Mouse (Mus musculus) CH12.LX (cell line): ENCODE data around the gene Il1rn. TPM values are rescaled to one million over a fixed set of nuclear protein-coding genes. Genes with fewer than 3 reads are reported as not detected.

ENCODE experiments used
- DNase-seq: peaks from one replicate; pipeline ENCODE4 v3.0.0-alpha.2; 2013; ENCODE audit errors: extremely low read depth
- H3K27ac ChIP-seq: 2 replicates; pipeline ENCODE4 v1.5.1; 2012; ENCODE audit warnings: low read depth, mild to moderate bottlenecking, control low read depth, moderate library complexity; ENCODE audit not compliant: insufficient read depth
- H3K27me3 ChIP-seq: replicated peaks from 2 replicates; pipeline ENCODE3; 2012; ENCODE audit warnings: inconsistent platforms
- H3K36me3 ChIP-seq, 2 experiments: replicated peaks in 1 of 2; 2 replicates each; pipeline versions ENCODE3 to v1.6.1; 2012; ENCODE audit warnings: inconsistent platforms in 1 of 2, low read length in 1 of 2, mild to moderate bottlenecking in 1 of 2, mixed read lengths in 1 of 2, moderate library complexity in 1 of 2; ENCODE audit not compliant: control insufficient read depth in 1 of 2, insufficient read depth in 1 of 2
- H3K4me1 ChIP-seq, 2 experiments: 2 replicates each; pipeline ENCODE4 v1.6.1; 2012; ENCODE audit warnings: inconsistent platforms in 1 of 2, moderate library complexity in 1 of 2; ENCODE audit not compliant: insufficient read depth in 2 of 2, control insufficient read depth in 1 of 2
- H3K4me2 ChIP-seq: 2 replicates; pipeline ENCODE4 v1.6.1; 2012; ENCODE audit warnings: low read depth, mild to moderate bottlenecking, control low read depth; ENCODE audit not compliant: poor library complexity, insufficient read depth, severe bottlenecking
- H3K4me3 ChIP-seq, 3 experiments: fragments of 150-350 bp in 1 of 3; sonication (generic) in 1 of 3; replicated peaks in 1 of 3; 2 replicates each; pipeline versions ENCODE3 to v1.5.1; 2011 to 2012; ENCODE audit warnings: low read depth in 2 of 3, low read length in 2 of 3, mild to moderate bottlenecking in 2 of 3, moderate library complexity in 2 of 3, control low read depth in 1 of 3, improper control_type of control experiment in 1 of 3, inconsistent platforms in 1 of 3, mixed read lengths in 1 of 3; ENCODE audit not compliant: poor library complexity in 1 of 3
- H3K79me2 ChIP-seq: replicated peaks from 2 replicates; pipeline ENCODE4 v1.6.1; 2012; ENCODE audit warnings: mild to moderate bottlenecking, moderate library complexity; ENCODE audit not compliant: control insufficient read depth, poor library complexity, insufficient read depth, severe bottlenecking; ENCODE audit errors: extremely low read depth
- H3K9ac ChIP-seq: 2 replicates; pipeline ENCODE4 v1.6.1; 2012; ENCODE audit warnings: low read depth, mild to moderate bottlenecking, control low read depth, moderate library complexity; ENCODE audit not compliant: insufficient read depth
- H3K9me3 ChIP-seq: replicated peaks from 2 replicates; pipeline ENCODE3; 2012; ENCODE audit warnings: low read length, inconsistent platforms, mixed read lengths
- BHLHE40 ChIP-seq: IDR thresholded peaks from 2 replicates; pipeline ENCODE4 v1.6.1; 2011; ENCODE audit warnings: mild to moderate bottlenecking, low read depth, low read length, improper control_type of control experiment
- CHD2 ChIP-seq: IDR thresholded peaks from 2 replicates; pipeline ENCODE4 v1.6.1; 2011; ENCODE audit warnings: low read length, improper control_type of control experiment
- CTCF ChIP-seq, 2 experiments: IDR thresholded peaks in 1 of 2; conservative IDR thresholded peaks in 1 of 2; 2 replicates each; pipeline ENCODE4 v1.5.1; 2011 to 2012; ENCODE audit warnings: low read depth in 2 of 2, low read length in 2 of 2, improper control_type of control experiment in 1 of 2, inconsistent platforms in 1 of 2, mild to moderate bottlenecking in 1 of 2, moderate library complexity in 1 of 2
- E2F4 ChIP-seq: IDR thresholded peaks from 2 replicates; pipeline ENCODE4 v1.6.1; 2011; ENCODE audit warnings: low read depth, low read length, improper control_type of control experiment; ENCODE audit not compliant: insufficient replicate concordance
- ELF1 ChIP-seq: IDR thresholded peaks from 2 replicates; pipeline ENCODE4 v1.6.1; 2014; ENCODE audit warnings: low read depth, mild to moderate bottlenecking, inconsistent platforms, low read length, improper control_type of control experiment
- EP300 ChIP-seq: IDR thresholded peaks from 2 replicates; pipeline ENCODE4 v1.6.1; 2011; ENCODE audit warnings: low read length, improper control_type of control experiment
- ETS1 ChIP-seq: conservative IDR thresholded peaks from 2 replicates; pipeline ENCODE4 v1.6.1; 2012; ENCODE audit warnings: low read depth, mild to moderate bottlenecking, inconsistent platforms, low read length, improper control_type of control experiment, moderate library complexity
- IRF4 ChIP-seq: IDR thresholded peaks from 2 replicates; pipeline ENCODE4 v1.6.1; 2014; ENCODE audit warnings: low read depth, mild to moderate bottlenecking, inconsistent platforms, low read length, improper control_type of control experiment
- JUN ChIP-seq: IDR thresholded peaks from 2 replicates; pipeline ENCODE4 v1.6.1; 2011; ENCODE audit warnings: low read depth, mild to moderate bottlenecking, low read length, improper control_type of control experiment, moderate library complexity; ENCODE audit not compliant: insufficient read depth
- JUND ChIP-seq: conservative IDR thresholded peaks from 2 replicates; pipeline ENCODE4 v1.6.1; 2011; ENCODE audit warnings: low read depth, low read length, improper control_type of control experiment
- MAX ChIP-seq: IDR thresholded peaks from 2 replicates; pipeline ENCODE4 v1.6.1; 2011; ENCODE audit warnings: low read length, improper control_type of control experiment
- MAZ ChIP-seq: IDR thresholded peaks from 2 replicates; pipeline ENCODE4 v1.6.1; 2012; ENCODE audit warnings: low read depth, mild to moderate bottlenecking, inconsistent platforms, low read length, improper control_type of control experiment, moderate library complexity
- MEF2A ChIP-seq: IDR thresholded peaks from 2 replicates; pipeline ENCODE4 v1.6.1; 2014; ENCODE audit warnings: low read depth, mild to moderate bottlenecking, inconsistent platforms, low read length, improper control_type of control experiment, borderline replicate concordance
- MXI1 ChIP-seq: IDR thresholded peaks from 2 replicates; pipeline ENCODE4 v1.6.1; 2011; ENCODE audit warnings: mild to moderate bottlenecking, low read depth, low read length, improper control_type of control experiment
- NELFE ChIP-seq: IDR thresholded peaks from 2 replicates; pipeline ENCODE4 v1.6.1; 2011; ENCODE audit warnings: low read depth, low read length, improper control_type of control experiment
- RCOR1 ChIP-seq: conservative IDR thresholded peaks from 2 replicates; pipeline ENCODE4 v1.6.1; 2012; ENCODE audit warnings: low read depth, mild to moderate bottlenecking, inconsistent platforms, low read length, improper control_type of control experiment
- SIN3A ChIP-seq: IDR thresholded peaks from 2 replicates; pipeline ENCODE4 v1.6.1; 2012; ENCODE audit warnings: low read length, improper control_type of control experiment, inconsistent platforms
- SMC3 ChIP-seq: IDR thresholded peaks from 2 replicates; pipeline ENCODE4 v1.6.1; 2011; ENCODE audit warnings: low read depth, low read length, improper control_type of control experiment
- TCF12 ChIP-seq: IDR thresholded peaks from 2 replicates; pipeline ENCODE4 v1.6.1; 2014; ENCODE audit warnings: low read depth, mild to moderate bottlenecking, inconsistent platforms, low read length, improper control_type of control experiment
- UBTF ChIP-seq: IDR thresholded peaks from 2 replicates; pipeline ENCODE4 v1.6.1; 2012; ENCODE audit warnings: low read depth, mild to moderate bottlenecking, inconsistent platforms, low read length, improper control_type of control experiment, moderate library complexity
- ZKSCAN1 ChIP-seq: IDR thresholded peaks from 2 replicates; pipeline ENCODE4 v1.6.1; 2012; ENCODE audit warnings: low read depth, inconsistent platforms, low read length, improper control_type of control experiment, borderline replicate concordance
- ZMIZ1 ChIP-seq: IDR thresholded peaks from 2 replicates; pipeline ENCODE4 v1.6.1; 2012; ENCODE audit warnings: low read depth, mild to moderate bottlenecking, inconsistent platforms, low read length, improper control_type of control experiment
- ZNF384 ChIP-seq: IDR thresholded peaks from 2 replicates; pipeline ENCODE4 v1.6.1; 2012; ENCODE audit warnings: low read depth, low read length, improper control_type of control experiment, inconsistent platforms
- dilution Hi-C: fragments of 300-500 bp; cut with MboI; formaldehyde crosslinking; loops from 2 replicates; pipeline ENCODE4 v1.14.3; 2020; ENCODE audit warnings: low sequenced_read_pairs; ENCODE audit not compliant: extremely low pct_unique_long_range_greater_than_20kb, extremely low pct_ligation_motif_present
- in situ Hi-C: fragments of 300-500 bp; cut with MboI; formaldehyde crosslinking; loops from 3 replicates; pipeline ENCODE4 v1.14.3; 2019; ENCODE audit warnings: low sequenced_read_pairs, low pct_ligation_motif_present, low pct_unique_long_range_greater_than_20kb, mixed read lengths
- polyA plus RNA-seq: library from polyadenylated mRNA; unstranded; fragments of >175 nt; gene quantifications from 2 replicates; pipeline ENCODE4 v1.2.1, GENCODE M21; 2012; ENCODE audit warnings: low read depth; ENCODE audit not compliant: insufficient read length
- total RNA-seq, 2 experiments: library from RNA; depleted of rRNA; stranded (reverse); fragments of 300-350 nt in 1 of 2; fragments of >200 nt in 1 of 2; gene quantifications; 2 replicates each; pipeline ENCODE4 v1.2.3; 2012 to 2014

The Il1rn gene
- total and polyA plus RNA-seq, 3 experiments = 0.37 to 0.98 (median 0.71) TPM

GRCm38 (mm10) chr2:24367895-24368261 is 31.2 kb downstream of the Il1rn start:
- Histone ChIP-seq H3K27ac (no peak overlapping the region), H3K79me2 (no peaks in the 10 kb centered on the region), H3K4me2 (peak overlapping the region; percentile 89), H3K9me3 (no peaks in the 10 kb centered on the region), H3K4me3 (peak overlapping the region in 2 of 3 experiments; percentile 42 to 53), H3K4me1 (peaks cover 2 to 5% of the 10 kb centered on the region in 2 experiments; a peak in 1 of 4 replicates), H3K36me3 (no peaks in the 10 kb centered on the region), H3K27me3 (peaks cover 4% of the 10 kb centered on the region), H3K9ac (peak overlapping the region; percentile 49; the same call in 1 of the 2 replicates)
- in situ Hi-C loops (no loop called here), dilution Hi-C loops (no loop called here)
- no peak for DNase-seq
- TF ChIP-seq CTCF (conservative IDR thresholded peaks at IDR 0.05 in 1 of 2, IDR thresholded peaks at IDR 0.05 in 1 of 2; ENCODE audit: low read depth in 2 of 2, low read length in 2 of 2) (no peak), JUN (no peak), E2F4 (no peak), ELF1 (no peak), MAX (no peak), MXI1 (0 out of 2 replicates have a peak, but pooled peaks have one; percentile 13), MAZ (no peak)

GRCm38 (mm10) chr2:24378747-24379450 is 42.2 kb downstream of the Il1rn start:
- dilution Hi-C loops = no loop called here
- H3K27me3 ChIP-seq = no peaks in the 10 kb centered on the region
- H3K4me1 ChIP-seq = peaks cover 11 to 19% of the 10 kb centered on the region in 2 experiments
- no peak for TF ChIP-seq MEF2A
- TF ChIP-seq ETS1 = no peak
- no peak for TF ChIP-seq NELFE
- no peak for TF ChIP-seq JUND
- no peak for TF ChIP-seq SIN3A
- no peak for TF ChIP-seq SMC3
- no peak for TF ChIP-seq JUN
- TF ChIP-seq MAX = no peak
- TF ChIP-seq CHD2 = no peak
- TF ChIP-seq ZKSCAN1 = no peak
- TF ChIP-seq IRF4 = no peak
- no peak for TF ChIP-seq UBTF
- no peak for TF ChIP-seq CTCF (conservative IDR thresholded peaks at IDR 0.05 in 1 of 2, IDR thresholded peaks at IDR 0.05 in 1 of 2; ENCODE audit: low read depth in 2 of 2, low read length in 2 of 2)
- TF ChIP-seq EP300 = no peak
- no peak for TF ChIP-seq ZNF384
- TF ChIP-seq RCOR1 = no peak
- TF ChIP-seq ZMIZ1 = no peak
- no peak for TF ChIP-seq BHLHE40
- TF ChIP-seq TCF12 = no peak
- TF ChIP-seq ELF1 = no peak
- TF ChIP-seq, all 38 proteins: peak for 0
- DNase-seq = no peak
- Histone ChIP-seq H3K4me3 (no peak overlapping the region), H3K36me3 (peaks cover 0 to 6% of the 10 kb centered on the region in 2 experiments), H3K4me2 (no peak overlapping the region), H3K79me2 (no peaks in the 10 kb centered on the region), H3K9me3 (no peaks in the 10 kb centered on the region), H3K27ac (no peak overlapping the region), H3K9ac (no peak overlapping the region)
- in situ Hi-C loops = no loop called here
